Mouse (Mus musculus) embryonic facial prominence, embryonic 14.5 days (tissue): ENCODE results near the gene Iltifb. TPM values are rescaled to one million over a fixed set of nuclear protein-coding genes. Genes with fewer than 3 reads are reported as not detected.
"Not testable (repeated sequence)": the region's sequence is repeated elsewhere in the genome, so short reads cannot be mapped to it uniquely, and the experiment has no call there.

ENCODE experiments used
- ATAC-seq: fragments of 200-750 bp; cut with Nextera tagmentation; 2 replicates; pipeline ENCODE4 v1.8.0; 2017; ENCODE audit warnings: low read depth, moderate number of reproducible peaks, moderate TSS enrichment
- DNase-seq: peaks from one replicate; pipeline ENCODE4 v3.0.0-alpha.2; 2015; ENCODE audit warnings: low spot score
- H3K27ac ChIP-seq: fragments of 300-500 bp; sonication (generic); replicated peaks from 2 replicates; pipeline ENCODE4 v1.5.1; 2014; ENCODE audit warnings: low read depth, mild to moderate bottlenecking, low read length, moderate library complexity
- H3K27me3 ChIP-seq: fragments of 300-500 bp; sonication (generic); replicated peaks from 2 replicates; pipeline ENCODE4 v1.6.1; 2014; ENCODE audit warnings: low read length; ENCODE audit not compliant: control insufficient read depth, insufficient read depth
- H3K36me3 ChIP-seq: fragments of 300-500 bp; sonication (generic); 2 replicates; pipeline ENCODE4 v1.6.1; 2014; ENCODE audit warnings: low read length, mixed read lengths; ENCODE audit not compliant: control insufficient read depth, insufficient read depth
- H3K4me1 ChIP-seq: fragments of 300-500 bp; sonication (generic); 2 replicates; pipeline ENCODE4 v1.6.1; 2014; ENCODE audit warnings: antibody characterized with exemption, low read length; ENCODE audit not compliant: control insufficient read depth, insufficient read depth
- H3K4me2 ChIP-seq: fragments of 300-500 bp; sonication (generic); 2 replicates; pipeline ENCODE4 v1.6.1; 2014; ENCODE audit warnings: low read depth, mild to moderate bottlenecking, low read length, moderate library complexity, mixed read lengths
- H3K4me3 ChIP-seq: fragments of 300-500 bp; sonication (generic); 2 replicates; pipeline ENCODE4 v1.5.1; 2014; ENCODE audit warnings: low read depth, mild to moderate bottlenecking, low read length
- H3K9ac ChIP-seq: fragments of 300-500 bp; sonication (generic); 2 replicates; pipeline ENCODE4 v1.6.1; 2014; ENCODE audit warnings: low read depth, mild to moderate bottlenecking, low read length, moderate library complexity, mixed read lengths
- H3K9me3 ChIP-seq: fragments of 300-500 bp; sonication (generic); 2 replicates; pipeline ENCODE4 v1.6.1; 2016; ENCODE audit warnings: low read length; ENCODE audit not compliant: control insufficient read depth
- WGBS: fragments of 180-500 bp; shearing (Covaris S2); extraction: QIAGEN DNeasy Blood & Tissue Kit; methylation state at CpG from one replicate; pipeline ENCODE4 v1.1.7; 2014; 5-methylcytosine and 5-hydroxymethylcytosine counted together
- polyA plus RNA-seq: library from polyadenylated mRNA; unstranded; fragments of >200 nt; fragmentation: Nextera tagmentation; extraction: Ambion mirVana; gene quantifications from 2 replicates; pipeline ENCODE4 v1.2.1, GENCODE M21; 2014

Iltifb gene
- polyA plus RNA-seq, 1 experiment from 2014 or later = not detected

DNA sequence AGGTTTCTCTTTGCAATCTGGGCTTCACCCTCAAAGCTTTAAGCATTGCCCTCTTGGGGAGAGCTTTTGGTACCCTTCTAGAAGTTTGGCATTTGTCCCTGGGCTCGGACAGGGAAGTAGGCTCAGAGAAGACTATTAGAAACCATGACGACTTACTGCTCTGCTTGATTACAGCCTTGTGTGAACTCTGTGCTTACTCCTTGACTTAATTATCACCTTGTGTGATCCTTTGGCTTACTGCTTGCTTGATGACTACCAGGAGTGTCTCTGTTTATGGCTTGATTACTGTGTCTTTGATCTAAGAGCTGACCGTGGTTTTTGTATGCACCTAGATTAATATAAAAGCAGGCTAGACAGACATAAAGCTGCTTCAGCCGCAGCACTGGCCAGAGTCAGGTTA lies 16.8 kb downstream of the Iltifb start:
- ATAC-seq, DNase-seq, H3K36me3 ChIP-seq, H3K27me3 ChIP-seq, H3K27ac ChIP-seq, H3K9ac ChIP-seq, H3K4me1 ChIP-seq, H3K4me2 ChIP-seq, H3K9me3 ChIP-seq, H3K4me3 ChIP-seq: not testable (repeated sequence)
- WGBS = no CpG with 5 or more reads among the region's 4 CpGs

DNA sequence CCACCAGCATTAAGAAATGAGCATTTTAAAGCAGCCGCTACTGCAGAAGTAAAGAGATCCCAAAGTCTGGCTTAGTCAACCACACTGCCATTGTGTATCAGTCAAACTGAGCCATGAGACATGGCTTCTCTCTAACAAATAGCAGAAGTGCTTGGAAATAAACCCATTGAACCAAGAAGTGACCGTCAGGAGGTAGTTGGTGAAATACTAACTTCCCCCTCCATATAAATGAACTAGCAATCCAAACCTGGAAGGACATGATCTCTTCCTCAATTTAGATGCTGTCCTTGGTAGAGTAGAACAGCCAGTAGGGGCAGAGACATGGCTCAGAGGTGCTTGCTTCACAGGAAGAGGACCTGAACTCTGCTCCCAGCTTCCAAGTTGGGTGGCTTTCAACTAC lies 23.4 kb downstream of the Iltifb start:
- H3K36me3 ChIP-seq, H3K27me3 ChIP-seq, H3K4me2 ChIP-seq, H3K4me3 ChIP-seq, ATAC-seq, H3K27ac ChIP-seq, H3K9me3 ChIP-seq, DNase-seq, H3K9ac ChIP-seq, H3K4me1 ChIP-seq: not testable (repeated sequence)
- WGBS = 86% methylated on average over 1 of the region's 2 CpGs

DNA sequence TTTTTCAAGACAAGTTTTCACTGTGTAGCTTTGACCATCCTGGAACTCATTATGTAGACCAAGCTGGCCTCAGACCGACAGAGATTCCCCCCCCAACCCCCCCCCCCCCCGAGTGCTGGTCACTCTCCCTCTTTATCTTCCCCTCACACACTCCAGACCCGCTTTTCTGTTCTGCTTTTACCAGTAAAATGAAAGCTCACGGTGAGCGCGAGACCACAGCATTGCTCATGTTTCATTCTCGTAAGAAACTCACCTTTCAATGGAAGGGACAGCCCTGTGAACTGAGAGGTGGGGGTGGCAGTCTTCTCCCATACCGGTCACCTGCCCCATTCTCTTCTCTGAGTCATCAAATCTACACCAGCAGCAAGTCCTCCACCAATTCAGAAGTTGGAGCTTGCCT lies 26.0 kb downstream of the Iltifb start:
- H3K4me2 ChIP-seq, H3K9ac ChIP-seq, DNase-seq, H3K4me1 ChIP-seq, H3K27ac ChIP-seq, H3K27me3 ChIP-seq, ATAC-seq, H3K4me3 ChIP-seq, H3K9me3 ChIP-seq, H3K36me3 ChIP-seq: not testable (repeated sequence)
- no CpG with 5 or more reads among the region's 8 CpGs for WGBS

DNA sequence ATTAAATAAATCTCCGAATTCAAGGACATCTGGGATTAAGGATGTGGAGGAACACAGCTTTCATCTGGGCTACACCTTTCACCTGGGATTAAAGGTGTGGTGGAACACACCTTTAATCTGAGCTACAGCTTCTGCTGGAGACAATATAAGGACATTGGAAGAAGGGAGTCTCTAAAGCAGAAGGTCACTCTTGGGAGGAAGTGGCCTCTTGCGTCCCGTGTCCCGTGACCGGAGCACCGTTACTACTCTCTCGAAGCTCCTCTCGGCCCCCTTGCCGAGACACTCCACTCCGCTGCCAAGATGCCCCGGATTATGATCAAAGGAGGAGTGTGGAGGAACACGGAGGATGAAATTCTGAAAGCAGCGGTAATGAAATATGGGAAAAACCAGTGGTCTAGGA lies 36.5 kb downstream of the Iltifb start, which contains the start of gene Gm32802:
Gene Gm32802, plus strand, starts transcription at position 301 of the 400 bp plus-strand sequence.
- WGBS = no CpG with 5 or more reads among the region's 13 CpGs
- not testable (repeated sequence) for ATAC-seq, H3K4me3 ChIP-seq, H3K4me2 ChIP-seq, DNase-seq, H3K4me1 ChIP-seq, H3K9me3 ChIP-seq, H3K27me3 ChIP-seq, H3K9ac ChIP-seq, H3K36me3 ChIP-seq, H3K27ac ChIP-seq

DNA sequence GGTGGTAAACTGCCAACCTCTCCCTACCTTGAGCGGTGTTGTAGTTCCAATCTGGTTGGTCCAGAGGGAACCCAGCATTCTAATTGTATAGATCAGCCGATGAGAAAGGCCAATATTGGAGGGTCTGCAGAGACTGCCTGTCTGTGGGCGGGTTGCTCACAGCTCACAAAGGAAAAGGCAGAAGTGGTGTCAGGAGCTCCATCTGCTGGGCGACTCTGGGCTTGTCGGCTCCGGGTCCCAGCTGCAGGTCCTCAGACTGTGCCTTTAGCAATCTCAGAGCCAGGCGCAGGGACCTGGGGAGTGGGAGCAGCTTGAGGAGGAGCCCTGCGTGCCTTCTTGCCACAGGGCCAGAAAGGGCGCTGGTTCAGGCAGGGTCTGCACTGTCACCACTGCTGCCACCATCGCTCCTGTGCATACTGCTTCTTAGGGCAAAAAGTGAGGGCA lies 44.0 kb downstream of the Iltifb start:
- peak; percentile 54 for DNase-seq
- H3K36me3 ChIP-seq = no peaks in the 10 kb centered on the region
- H3K4me1 ChIP-seq = no peaks in the 10 kb centered on the region
- WGBS = 40% methylated on average over 9 of the region's 10 CpGs
- H3K4me2 ChIP-seq = no peak overlapping the region
- no peaks in the 10 kb centered on the region for H3K27me3 ChIP-seq
- no peak overlapping the region for H3K27ac ChIP-seq
- peak; percentile 44 for ATAC-seq
- no peak overlapping the region for H3K9ac ChIP-seq
- H3K9me3 ChIP-seq = no peaks in the 10 kb centered on the region
- no peak overlapping the region for H3K4me3 ChIP-seq

DNA sequence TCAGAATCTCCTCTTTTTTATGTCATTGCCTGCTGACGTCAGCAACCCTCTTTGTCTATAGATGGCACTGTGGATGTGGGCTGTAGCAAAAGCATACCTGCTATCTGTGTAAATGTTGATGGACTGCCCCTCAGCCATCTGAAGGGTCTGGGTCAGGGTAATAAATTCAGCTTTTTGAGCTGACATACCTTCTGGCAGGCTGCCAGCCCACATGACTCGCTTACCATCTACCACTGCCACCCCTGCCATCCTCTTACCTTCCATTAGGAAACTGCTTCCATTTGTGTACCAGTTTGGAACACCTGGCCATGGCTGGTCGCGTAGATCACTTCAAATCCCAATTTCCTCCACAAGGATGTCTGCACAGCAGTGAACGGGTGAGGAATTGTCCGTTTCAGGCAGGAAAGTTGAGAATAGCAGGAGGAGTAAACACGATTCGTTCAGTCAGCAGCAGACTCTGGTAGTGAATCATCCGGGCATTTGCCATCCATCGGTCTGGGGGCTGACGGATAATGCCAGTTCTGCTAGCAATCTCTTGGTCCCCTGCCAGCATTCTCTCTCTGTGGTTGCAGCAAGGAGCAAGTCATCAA lies 45.7 kb downstream of the Iltifb start:
- not testable (repeated sequence) for H3K9me3 ChIP-seq, H3K9ac ChIP-seq, H3K36me3 ChIP-seq, H3K4me3 ChIP-seq, H3K4me1 ChIP-seq, H3K27ac ChIP-seq, H3K27me3 ChIP-seq, ATAC-seq, H3K4me2 ChIP-seq
- peak; percentile 0 for DNase-seq
- 83% methylated on average over 11 of the region's 11 CpGs for WGBS

DNA sequence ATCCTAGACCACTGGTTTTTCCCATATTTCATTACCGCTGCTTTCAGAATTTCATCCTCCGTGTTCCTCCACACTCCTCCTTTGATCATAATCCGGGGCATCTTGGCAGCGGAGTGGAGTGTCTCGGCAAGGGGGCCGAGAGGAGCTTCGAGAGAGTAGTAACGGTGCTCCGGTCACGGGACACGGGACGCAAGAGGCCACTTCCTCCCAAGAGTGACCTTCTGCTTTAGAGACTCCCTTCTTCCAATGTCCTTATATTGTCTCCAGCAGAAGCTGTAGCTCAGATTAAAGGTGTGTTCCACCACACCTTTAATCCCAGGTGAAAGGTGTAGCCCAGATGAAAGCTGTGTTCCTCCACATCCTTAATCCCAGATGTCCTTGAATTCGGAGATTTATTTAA lies 54.2 kb downstream of the Iltifb start, which contains the start of gene Gm32717:
Gene Gm32717, minus strand, starts transcription at position 101 of the 400 bp plus-strand sequence.
- H3K4me2 ChIP-seq, H3K9me3 ChIP-seq, H3K4me3 ChIP-seq, H3K27ac ChIP-seq, ATAC-seq, H3K9ac ChIP-seq, H3K4me1 ChIP-seq, H3K36me3 ChIP-seq, H3K27me3 ChIP-seq, DNase-seq: not testable (repeated sequence)
- no CpG with 5 or more reads among the region's 13 CpGs for whole genome bisulfite sequencing

Other genes starting within 250 kb of the Iltifb start
- 27.2 and 31.7 TPM in 2 replicates for gene Mdm1, start 153.2 kb downstream of the Iltifb start, polyA plus RNA-seq
- gene Il22, start 90.1 kb downstream of the Iltifb start, polyA plus RNA-seq = not detected in 2 replicates
- not detected in 2 replicates for gene Gm32717, start 54.3 kb downstream of the Iltifb start, polyA plus RNA-seq
- not detected in 2 replicates for gene Gm32802, start 36.4 kb downstream of the Iltifb start, polyA plus RNA-seq
- gene Gm9040, start 31.9 kb upstream of the Iltifb start, polyA plus RNA-seq = 0.09 TPM in 1 of 2 replicates, not detected in the other
- gene Gm9044, start 37.4 kb upstream of the Iltifb start, polyA plus RNA-seq = 0.09 TPM in 1 of 2 replicates, not detected in the other
- gene Gm9045, start 42.8 kb upstream of the Iltifb start, polyA plus RNA-seq = 0.10 TPM in 1 of 2 replicates, not detected in the other
- gene Gm9046, start 48.2 kb upstream of the Iltifb start, polyA plus RNA-seq = not detected in 2 replicates
- gene Gm9048, start 53.6 kb upstream of the Iltifb start, polyA plus RNA-seq = not detected in 2 replicates
- gene Gm9049, start 59.1 kb upstream of the Iltifb start, polyA plus RNA-seq = 0.10 TPM in 1 of 2 replicates, not detected in the other
- gene Ifng, start 146.0 kb upstream of the Iltifb start, polyA plus RNA-seq = not detected in 2 replicates